Comparison of ENCODE assay signal across 20 mouse cellular contexts in genomic region chr4:42904523-42904922, GRCm38 (mm10). TPM values are rescaled to one million over a fixed set of nuclear protein-coding genes. Genes with fewer than 3 reads are reported as not detected.
"Had no signal": no experiment of that assay in that cellular context is flagged by ENCODE, and none has a peak within 500 bp of the region (broad histone marks: within the 10 kb centered on the region; RNA-seq: fewer than 3 reads in every experiment).

No protein-coding gene starts in this region.

- H3K9ac ChIP-seq: liver, embryonic 15.5 days; neural tube, embryonic 15.5 days had no signal

- H3K9me3 ChIP-seq: limb, embryonic 10.5 days; liver, embryonic 15.5 days; neural tube, embryonic 15.5 days had no signal

- H3K36me3 ChIP-seq: limb, embryonic 10.5 days; liver, embryonic 15.5 days; neural tube, embryonic 15.5 days had no signal

- H3K27me3 ChIP-seq: neural tube, embryonic 15.5 days had no signal

- H3K4me1 ChIP-seq: limb, embryonic 10.5 days; neural tube, embryonic 15.5 days had no signal

- H3K4me3 ChIP-seq: limb, embryonic 10.5 days; liver, embryonic 15.5 days; myocyte; neural tube, embryonic 15.5 days had no signal

- H3K27ac ChIP-seq: limb, embryonic 10.5 days; liver, embryonic 15.5 days; neural tube, embryonic 15.5 days had no signal

- ATAC-seq: intestine, postnatal 0 days; lung, postnatal 0 days had no signal

- H3K4me2 ChIP-seq: liver, embryonic 11.5 days; liver, embryonic 15.5 days; neural tube, embryonic 15.5 days had no signal

- DNase-seq: kidney, adult 8-10 months; kidney, postnatal 25 days; lung, adult 2 months; lung, postnatal 4 days; right cerebral cortex, adult 18-20 months; right cerebral cortex, postnatal 25 days; thymus, adult 18-20 months; thymus, postnatal 14 days had no signal

RNA-seq across cellular contexts. Expression of gene Phf24, which starts 11.9 kb away (rescaled TPM):
- total RNA-seq: megakaryocyte, adult 5-6 weeks had no signal
- polyA plus RNA-seq: limb, embryonic 10.5 days; myocyte had no signal

RNA-seq across cellular contexts. Expression of gene Fam205c, which starts 30.5 kb away (rescaled TPM):
- total RNA-seq: megakaryocyte, adult 5-6 weeks had no signal
- polyA plus RNA-seq: limb, embryonic 14.5 days; lung, adult 2 months; lung, postnatal 0 days; myocyte; small intestine, adult 2 months had no signal

RNA-seq across cellular contexts. Expression of gene Gm12394, which starts 48.0 kb away (rescaled TPM):
- total RNA-seq: megakaryocyte, adult 5-6 weeks had no signal
- polyA plus RNA-seq: liver, embryonic 15.5 days; lung, adult 2 months; myocyte; small intestine, adult 2 months had no signal

RNA-seq across cellular contexts. Expression of gene Fam205a1, which starts 50.8 kb away (rescaled TPM):
- total RNA-seq: layer of hippocampus, adult 8-10 months; megakaryocyte, adult 5-6 weeks had no signal
- polyA plus RNA-seq: intestine, postnatal 0 days; kidney, embryonic 16.5 days; limb, embryonic 10.5 days; lung, adult 2 months; lung, postnatal 0 days; myocyte; small intestine, adult 2 months had no signal
